Mouse (Mus musculus) olfactory bulb, adult 2 months (tissue): ENCODE measurements around the gene Dnajc19.

Source experiments
- CTCF ChIP-seq: fragments of 200-500 bp; IDR thresholded peaks from 2 replicates; pipeline ENCODE4 v1.5.1; 2012; ENCODE audit warnings: low read depth, mild to moderate bottlenecking, low read length, moderate library complexity; ENCODE audit not compliant: insufficient read depth
- POLR2A ChIP-seq: fragments of 200-500 bp; IDR thresholded peaks from 2 replicates; pipeline ENCODE4 v1.6.1; 2012; ENCODE audit warnings: mild to moderate bottlenecking, low read depth, low read length, moderate library complexity; ENCODE audit not compliant: insufficient read depth

DNA sequence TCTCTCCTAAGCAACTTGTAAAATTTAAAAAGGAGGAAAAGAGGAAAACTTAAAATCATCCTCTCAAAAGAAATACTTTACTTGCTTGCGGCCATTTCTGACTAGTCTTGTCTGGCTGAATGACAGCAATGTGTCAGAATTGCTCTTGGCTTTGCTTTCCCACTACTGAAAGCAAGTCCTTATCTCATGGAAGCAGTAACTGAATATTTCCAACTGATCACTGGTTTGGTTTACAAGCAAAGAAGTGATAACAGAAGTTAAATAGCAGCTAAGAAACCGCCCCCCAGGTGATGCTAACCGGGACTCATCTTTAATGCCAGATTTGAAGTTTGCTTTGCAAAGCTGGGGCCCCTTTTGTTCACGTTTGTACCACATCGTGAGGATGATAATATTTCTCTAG, 2.5 kb upstream of the Dnajc19 start:
- TF ChIP-seq POLR2A, result no peak
- no peak for TF ChIP-seq CTCF
